Mouse (Mus musculus): ENCODE results near the gene Commd9. TPM values are rescaled to one million over a fixed set of nuclear protein-coding genes. Genes with fewer than 3 reads are reported as not detected.

Commd9 gene
- polyA plus RNA-seq, 1 experiment from 2014 or later, result 48.2 TPM

- DNase-seq (ENCODE audit: low spot score) (peak; percentile 87), ATAC-seq (ENCODE audit: low FRiP score, low TSS enrichment) (peak; percentile 79)
- Histone ChIP-seq H3K36me3 (ENCODE audit: control insufficient read depth, insufficient read depth, low read length) (no peaks in the 10 kb centered on the region), H3K9ac (ENCODE audit: low read length) (no peak overlapping the region), H3K9me3 (ENCODE audit: control insufficient read depth, low read length) (no peaks in the 10 kb centered on the region), H3K27me3 (ENCODE audit: control insufficient read depth, insufficient read depth, low read length) (no peaks in the 10 kb centered on the region), H3K4me1 (replicated peaks; ENCODE audit: control insufficient read depth, insufficient read depth) (no peaks in the 10 kb centered on the region), H3K4me2 (replicated peaks; ENCODE audit: low read depth) (peak overlapping the region; percentile 47), H3K27ac (replicated peaks) (no peak overlapping the region), H3K4me3 (ENCODE audit: low read depth, low read length) (peak overlapping the region; percentile 17; the same call in 1 of the 2 replicates)
- WGBS, result 26% methylated on average over 21 of the region's 21 CpGs
- TF ChIP-seq CTCF (IDR thresholded peaks at IDR 0.05; ENCODE audit: low read depth) (peak; percentile 95), EP300 (optimal IDR thresholded peaks at IDR 0.05) (no peak)
These were observed 19.7 kb downstream of the Commd9 start for GRCm38 (mm10) chr2:101905534-101906378.

GRCm38 (mm10) chr2:101906379-101906690, 20.3 kb downstream of the Commd9 start:
- no peak for ATAC-seq (ENCODE audit: low FRiP score, low TSS enrichment)
- H3K9ac ChIP-seq (ENCODE audit: low read length), result no peak overlapping the region
- H3K4me3 ChIP-seq (ENCODE audit: low read depth, low read length), result no peak overlapping the region
- WGBS, result 60% methylated on average over 5 of the region's 5 CpGs
- no peaks in the 10 kb centered on the region for H3K27me3 ChIP-seq (ENCODE audit: control insufficient read depth, insufficient read depth, low read length)
- no peaks in the 10 kb centered on the region for H3K4me1 ChIP-seq (replicated peaks; ENCODE audit: control insufficient read depth, insufficient read depth)
- DNase-seq (ENCODE audit: low spot score), result no peak
- no peak overlapping the region for H3K27ac ChIP-seq (replicated peaks)
- H3K4me2 ChIP-seq (replicated peaks; ENCODE audit: low read depth), result peak overlapping the region; percentile 47; the same call in 1 of the 2 replicates
- no peak for TF ChIP-seq CTCF (IDR thresholded peaks at IDR 0.05; ENCODE audit: low read depth)
- no peak for TF ChIP-seq EP300 (optimal IDR thresholded peaks at IDR 0.05)
- no peaks in the 10 kb centered on the region for H3K36me3 ChIP-seq (ENCODE audit: control insufficient read depth, insufficient read depth, low read length)
- H3K9me3 ChIP-seq (ENCODE audit: control insufficient read depth, low read length), result no peaks in the 10 kb centered on the region

- no peaks in the 10 kb centered on the region for H3K27me3 ChIP-seq (ENCODE audit: control insufficient read depth, insufficient read depth, low read length)
- no peaks in the 10 kb centered on the region for H3K36me3 ChIP-seq (ENCODE audit: control insufficient read depth, insufficient read depth, low read length)
- ATAC-seq (ENCODE audit: low FRiP score, low TSS enrichment) (no peak), DNase-seq (ENCODE audit: low spot score) (no peak)
- TF ChIP-seq EP300 (optimal IDR thresholded peaks at IDR 0.05) (no peak), CTCF (IDR thresholded peaks at IDR 0.05; ENCODE audit: low read depth) (no peak)
- H3K27ac ChIP-seq (replicated peaks), result no peak overlapping the region
- no peaks in the 10 kb centered on the region for H3K4me1 ChIP-seq (replicated peaks; ENCODE audit: control insufficient read depth, insufficient read depth)
- no peak overlapping the region for H3K4me2 ChIP-seq (replicated peaks; ENCODE audit: low read depth)
- H3K9me3 ChIP-seq (ENCODE audit: control insufficient read depth, low read length), result no peaks in the 10 kb centered on the region
- no peak overlapping the region for H3K4me3 ChIP-seq (ENCODE audit: low read depth, low read length)
- H3K9ac ChIP-seq (ENCODE audit: low read length), result no peak overlapping the region
- WGBS, result 82% methylated on average over 10 of the region's 10 CpGs
These were observed 21.5 kb downstream of the Commd9 start for GRCm38 (mm10) chr2:101907386-101908022.

- Histone ChIP-seq H3K27me3 (ENCODE audit: control insufficient read depth, insufficient read depth, low read length) (no peaks in the 10 kb centered on the region), H3K9me3 (ENCODE audit: control insufficient read depth, low read length) (no peaks in the 10 kb centered on the region), H3K9ac (ENCODE audit: low read length) (no peak overlapping the region), H3K4me2 (replicated peaks; ENCODE audit: low read depth) (no peak overlapping the region), H3K36me3 (ENCODE audit: control insufficient read depth, insufficient read depth, low read length) (no peaks in the 10 kb centered on the region), H3K27ac (replicated peaks) (no peak overlapping the region), H3K4me3 (ENCODE audit: low read depth, low read length) (no peak overlapping the region), H3K4me1 (replicated peaks; ENCODE audit: control insufficient read depth, insufficient read depth) (no peaks in the 10 kb centered on the region)
- DNase-seq (ENCODE audit: low spot score) (no peak), ATAC-seq (ENCODE audit: low FRiP score, low TSS enrichment) (no peak)
- 78% methylated on average over 13 of the region's 13 CpGs for WGBS
- no peak for TF ChIP-seq CTCF (IDR thresholded peaks at IDR 0.05; ENCODE audit: low read depth)
- no peak for TF ChIP-seq EP300 (optimal IDR thresholded peaks at IDR 0.05)
These were observed 22.7 kb downstream of the Commd9 start for GRCm38 (mm10) chr2:101908773-101909172.

- TF ChIP-seq CTCF (IDR thresholded peaks at IDR 0.05; ENCODE audit: low read depth) (no peak), EP300 (optimal IDR thresholded peaks at IDR 0.05) (no peak)
- ATAC-seq (ENCODE audit: low FRiP score, low TSS enrichment) (no peak), DNase-seq (ENCODE audit: low spot score) (no peak)
- H3K36me3 ChIP-seq (ENCODE audit: control insufficient read depth, insufficient read depth, low read length), result no peaks in the 10 kb centered on the region
- H3K4me1 ChIP-seq (replicated peaks; ENCODE audit: control insufficient read depth, insufficient read depth), result no peaks in the 10 kb centered on the region
- H3K4me2 ChIP-seq (replicated peaks; ENCODE audit: low read depth), result no peak overlapping the region
- no peak overlapping the region for H3K27ac ChIP-seq (replicated peaks)
- no peaks in the 10 kb centered on the region for H3K27me3 ChIP-seq (ENCODE audit: control insufficient read depth, insufficient read depth, low read length)
- WGBS, result 91% methylated on average over 15 of the region's 15 CpGs
- no peak overlapping the region for H3K4me3 ChIP-seq (ENCODE audit: low read depth, low read length)
- no peaks in the 10 kb centered on the region for H3K9me3 ChIP-seq (ENCODE audit: control insufficient read depth, low read length)
- H3K9ac ChIP-seq (ENCODE audit: low read length), result no peak overlapping the region
These were observed 23.5 kb downstream of the Commd9 start for GRCm38 (mm10) chr2:101909326-101910080.

All from stomach, postnatal 0 days (tissue).